Mouse (Mus musculus) left cerebral cortex, adult 8-10 months (tissue): ENCODE results near the gene Stat6. TPM values are rescaled to one million over a fixed set of nuclear protein-coding genes. Genes with fewer than 3 reads are reported as not detected.
"Not testable (repeated sequence)": the region's sequence is repeated elsewhere in the genome, so short reads cannot be mapped to it uniquely, and the experiment has no call there.

Source experiments
- DNase-seq, 2 experiments: peaks; one replicate each; pipeline ENCODE4 v3.0.0; 2022; ENCODE audit warnings: low spot score in 2 of 2
- total RNA-seq, 4 experiments: library from RNA; stranded (reverse); gene quantifications; 2 replicates each; pipeline ENCODE4 v1.2.4; 2022

Gene Stat6
- total RNA-seq, 4 experiments from 2014 or later = 13.5 to 17.1 (median 15.0) TPM

DNA sequence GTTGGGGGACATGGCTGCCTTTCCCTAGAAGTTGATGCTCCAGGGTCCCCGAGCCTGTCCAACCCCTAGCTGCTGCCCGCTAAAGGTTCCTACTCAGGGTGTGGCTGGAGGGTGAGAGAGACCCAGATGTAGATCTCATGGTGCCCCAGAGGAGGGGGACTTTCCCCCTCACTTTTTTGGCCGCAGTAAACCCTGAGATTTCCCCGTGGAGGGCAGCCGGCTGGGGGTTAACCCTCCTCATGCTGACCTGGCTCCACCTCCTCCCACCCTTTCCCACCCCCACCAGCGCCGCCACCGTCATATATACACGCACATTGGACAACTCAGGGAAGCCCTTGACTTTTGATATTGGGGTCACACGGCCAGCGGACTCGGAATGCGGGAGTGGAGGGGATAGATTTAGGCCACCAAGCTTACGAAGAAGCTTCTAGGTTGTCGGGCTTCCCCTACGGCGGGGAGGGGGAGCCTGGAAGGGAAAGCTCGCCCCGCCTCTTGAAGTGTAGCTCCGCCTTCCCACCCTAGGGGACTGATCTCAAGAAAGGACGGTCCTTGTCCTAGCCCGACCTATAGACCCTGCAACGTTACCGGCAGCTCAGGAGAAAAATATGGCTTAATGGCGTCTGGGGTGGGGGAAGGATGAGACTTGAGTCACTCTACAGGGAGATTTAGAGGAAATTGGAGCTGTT is 910 bp downstream of the Stat6 start:
- DNase-seq = no peak

DNA sequence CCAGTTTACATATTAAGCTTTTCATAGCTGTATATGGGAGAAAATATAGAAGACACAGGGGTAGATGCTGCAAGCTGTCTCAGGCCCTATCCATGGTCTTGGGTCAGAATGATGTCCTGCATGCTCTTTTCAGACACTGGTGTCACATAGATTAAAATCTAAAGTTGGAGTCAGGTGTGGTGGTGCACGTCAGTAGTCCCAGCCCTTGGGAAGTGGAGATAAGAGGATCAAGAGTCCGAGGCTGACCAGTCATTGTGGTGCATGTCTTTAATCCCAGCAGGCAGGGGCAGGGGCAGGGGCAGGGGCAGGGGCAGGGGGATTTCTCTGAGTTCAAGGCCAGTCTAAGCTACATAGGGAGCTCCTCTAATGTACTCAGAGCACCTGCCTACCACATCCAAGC is 3.0 kb downstream of the Stat6 start:
- no peak for DNase-seq

DNA sequence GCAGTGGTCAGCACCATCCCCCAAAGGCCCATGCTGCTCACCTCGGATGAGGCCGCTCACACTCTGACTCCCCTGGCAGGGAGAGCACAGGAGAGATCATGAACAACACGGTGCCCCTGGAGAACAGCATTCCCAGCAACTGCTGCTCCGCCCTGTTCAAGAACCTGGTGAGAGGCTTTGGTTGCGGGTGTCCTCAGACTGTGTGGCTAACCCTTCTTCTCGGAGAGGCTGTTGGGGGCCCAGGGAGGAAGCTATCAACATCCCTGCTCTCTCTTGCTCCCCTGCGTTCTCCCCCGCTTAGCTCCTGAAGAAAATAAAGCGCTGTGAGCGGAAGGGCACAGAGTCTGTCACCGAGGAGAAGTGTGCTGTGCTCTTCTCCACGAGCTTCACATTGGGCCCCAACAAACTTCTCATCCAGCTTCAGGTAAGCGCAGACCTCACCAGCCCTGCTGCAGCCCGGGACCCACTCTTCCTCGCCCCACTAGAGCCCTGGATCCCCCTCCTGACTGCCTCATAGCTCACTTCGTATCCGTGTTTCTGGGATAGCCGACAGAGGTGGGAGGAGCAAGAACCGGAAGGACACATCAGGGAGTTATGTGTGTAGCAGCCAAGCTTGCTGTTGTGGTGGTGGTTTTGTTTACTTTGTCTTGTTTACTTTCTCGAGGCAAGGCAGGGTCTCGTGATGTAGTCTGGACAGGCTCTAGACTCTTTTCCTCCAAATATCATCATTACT is 10.3 kb downstream of the Stat6 start:
- no peak for DNase-seq

DNA sequence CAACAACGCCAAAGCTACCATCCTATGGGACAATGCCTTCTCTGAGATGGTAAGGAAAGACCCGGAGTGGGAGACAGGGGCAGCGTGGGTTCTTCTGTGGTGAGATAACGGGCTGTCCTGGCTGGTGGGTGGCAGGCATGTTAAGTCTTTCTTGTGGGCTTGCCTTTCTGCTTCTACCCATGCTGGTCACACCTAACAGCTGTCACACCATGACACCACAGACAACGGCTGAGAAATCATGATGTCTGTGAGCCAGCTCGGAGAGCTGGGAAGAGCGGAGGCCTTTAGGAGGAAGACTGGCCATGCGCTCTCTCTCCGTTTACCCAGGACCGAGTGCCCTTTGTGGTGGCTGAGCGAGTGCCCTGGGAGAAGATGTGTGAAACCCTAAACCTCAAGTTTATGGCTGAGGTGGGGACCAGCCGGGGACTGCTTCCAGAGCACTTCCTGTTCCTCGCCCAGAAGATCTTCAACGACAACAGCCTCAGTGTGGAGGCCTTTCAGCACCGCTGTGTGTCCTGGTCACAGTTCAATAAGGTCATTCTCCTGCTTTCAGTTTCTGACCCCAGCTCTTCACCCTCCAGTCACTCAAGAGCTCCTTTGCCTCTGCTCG is 12.3 kb downstream of the Stat6 start:
- DNase-seq = no peak

DNA sequence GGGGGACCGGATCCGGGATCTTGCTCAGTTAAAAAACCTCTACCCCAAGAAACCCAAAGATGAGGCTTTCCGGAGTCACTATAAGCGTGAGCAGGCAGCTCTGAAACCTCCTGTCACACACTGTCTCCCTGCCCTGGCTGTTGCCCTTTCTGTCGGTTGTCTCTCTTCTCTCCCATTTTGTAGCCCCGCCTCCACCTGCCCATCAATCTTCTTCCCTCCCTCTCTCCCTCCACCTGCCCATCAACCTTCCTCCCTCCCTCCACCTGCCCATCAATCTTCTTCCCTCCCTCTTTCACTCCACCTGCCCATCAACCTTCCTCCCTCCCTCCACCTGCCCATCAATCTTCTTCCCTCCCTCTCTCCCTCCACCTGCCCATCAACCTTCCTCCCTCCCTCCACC is 14.8 kb downstream of the Stat6 start:
- not testable (repeated sequence) for DNase-seq

DNA sequence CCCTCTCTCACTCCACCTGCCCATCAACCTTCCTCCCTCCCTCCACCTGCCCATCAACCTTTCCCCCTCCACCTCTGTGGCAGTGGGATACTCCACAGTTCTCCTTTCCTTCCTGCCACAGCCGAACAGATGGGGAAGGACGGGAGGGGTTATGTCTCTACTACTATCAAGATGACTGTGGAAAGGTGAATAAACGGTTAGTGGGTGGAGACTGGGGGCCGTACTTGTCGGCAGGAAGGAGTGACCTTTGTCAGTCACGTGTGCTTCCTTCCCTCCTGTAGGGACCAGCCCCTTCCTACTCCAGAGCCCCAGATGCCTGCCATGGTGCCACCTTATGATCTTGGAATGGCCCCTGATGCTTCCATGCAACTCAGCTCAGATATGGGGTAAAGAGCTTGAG is 15.3 kb downstream of the Stat6 start:
- no peak for DNase-seq

DNA sequence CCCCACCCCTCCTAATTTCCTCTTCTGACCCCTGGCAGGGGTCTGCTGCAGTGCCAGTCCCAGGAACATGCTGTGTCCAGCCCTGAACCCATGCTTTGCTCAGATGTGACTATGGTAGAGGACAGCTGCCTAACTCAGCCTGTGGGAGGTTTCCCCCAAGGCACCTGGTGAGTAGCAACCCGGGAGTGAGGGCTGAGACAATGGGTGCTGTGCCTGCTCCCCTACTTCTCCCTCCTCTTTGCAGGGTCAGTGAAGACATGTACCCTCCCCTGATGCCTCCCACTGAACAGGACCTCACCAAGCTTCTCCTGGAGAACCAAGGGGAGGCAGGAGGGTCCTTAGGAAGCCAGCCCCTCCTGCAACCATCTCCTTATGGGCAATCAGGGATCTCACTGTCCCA is 16.8 kb downstream of the Stat6 start:
- no peak for DNase-seq

DNA sequence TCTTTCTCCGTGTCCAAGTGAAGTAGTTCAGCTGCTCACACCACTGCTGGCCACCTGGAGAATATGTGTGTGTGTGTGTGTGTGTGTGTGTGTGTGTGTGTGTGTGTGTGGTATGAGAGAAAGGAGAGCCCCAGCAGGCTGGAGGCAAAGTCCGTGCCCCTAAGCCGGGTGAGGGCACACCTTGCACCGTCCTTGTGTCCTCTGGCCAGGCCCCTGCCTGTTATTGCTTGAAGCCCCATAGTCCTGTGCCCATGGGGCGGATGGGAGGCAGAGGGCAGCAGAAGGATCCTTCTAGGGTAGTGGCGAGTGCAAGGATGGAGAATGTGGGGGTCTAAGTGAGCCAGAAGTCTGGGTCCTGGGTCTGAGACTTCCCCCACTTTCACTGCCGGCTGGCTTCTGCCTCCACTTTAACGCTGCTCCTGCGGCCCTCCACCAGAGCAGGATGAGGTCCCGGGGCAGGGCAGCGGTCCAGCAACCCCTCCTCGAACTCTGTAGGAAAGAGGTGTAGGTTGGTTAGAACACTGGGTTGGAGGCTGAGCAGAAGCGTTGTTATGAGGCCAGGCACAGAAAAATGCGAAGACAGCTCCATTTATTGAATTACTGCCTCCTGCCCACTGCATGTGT is 18.6 kb downstream of the Stat6 start:
- DNase-seq = no peak

DNA sequence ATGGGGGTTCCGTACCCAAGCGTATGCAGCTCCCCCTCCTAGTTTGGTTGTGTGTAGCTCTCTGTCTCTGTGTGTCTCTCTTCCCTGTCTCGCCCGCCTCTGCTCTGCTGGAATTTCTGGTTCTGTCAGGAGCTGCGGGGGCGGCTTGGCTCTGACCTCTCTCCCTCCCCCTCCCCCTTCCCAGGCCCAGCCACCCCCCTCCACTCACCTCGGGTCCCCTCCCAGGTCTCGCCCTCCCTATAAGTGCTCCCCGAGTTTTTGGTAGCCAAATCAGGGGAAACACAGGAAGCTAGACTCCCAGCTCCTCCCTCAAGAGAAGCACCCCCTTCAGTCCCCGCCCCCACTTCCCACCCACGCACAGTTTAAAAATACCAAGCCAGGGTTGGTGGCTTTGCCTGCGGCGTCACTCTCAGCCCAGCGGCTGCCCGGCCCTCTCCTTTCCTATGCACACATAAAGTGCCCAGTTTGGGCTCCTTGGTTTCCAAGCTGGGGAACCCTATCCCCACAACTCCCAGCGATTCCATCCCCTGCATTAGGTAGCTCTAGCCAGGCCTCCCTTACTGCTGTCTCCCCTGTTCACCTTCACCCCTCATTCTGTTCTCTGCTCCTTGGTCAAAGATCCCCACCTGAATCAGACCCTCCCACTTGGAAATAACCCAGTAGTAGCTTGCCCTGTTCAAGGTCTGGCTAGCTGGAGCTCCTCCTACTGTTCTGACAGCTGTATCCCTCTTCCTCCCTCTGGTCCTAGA is 19.3 kb downstream of the Stat6 start:
- peak in 1 of 2 experiments; percentile 65 for DNase-seq

DNA sequence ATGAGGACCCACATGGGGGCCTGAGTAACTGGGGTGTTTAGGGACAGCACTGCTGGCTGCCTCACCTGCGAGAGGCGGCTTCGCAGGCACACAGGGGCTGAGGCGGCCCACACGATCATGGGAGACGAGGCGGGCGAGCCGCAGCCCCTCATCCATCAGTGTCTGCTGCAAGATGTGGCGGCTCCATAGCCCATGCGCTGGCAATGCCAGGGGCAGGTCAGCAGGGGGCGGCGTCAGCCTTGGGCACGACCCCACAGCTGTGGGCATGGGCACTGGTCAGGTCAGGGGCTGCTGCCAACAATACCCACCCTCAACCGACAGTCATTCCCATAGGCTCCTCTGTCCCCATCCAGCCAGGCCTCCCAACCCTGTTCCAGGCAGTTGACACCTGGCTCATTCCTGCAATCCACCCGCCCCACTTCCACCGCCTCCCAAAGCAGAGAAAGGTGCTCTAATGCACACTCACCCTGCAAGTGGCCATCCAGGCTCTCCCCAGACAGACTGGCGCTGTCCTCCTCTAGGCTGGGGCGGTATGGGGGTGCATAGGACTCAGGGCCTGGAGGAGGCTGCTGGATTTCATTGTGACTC is 20.0 kb downstream of the Stat6 start:
- peak in 1 of 2 experiments; percentile 50 for DNase-seq

DNA sequence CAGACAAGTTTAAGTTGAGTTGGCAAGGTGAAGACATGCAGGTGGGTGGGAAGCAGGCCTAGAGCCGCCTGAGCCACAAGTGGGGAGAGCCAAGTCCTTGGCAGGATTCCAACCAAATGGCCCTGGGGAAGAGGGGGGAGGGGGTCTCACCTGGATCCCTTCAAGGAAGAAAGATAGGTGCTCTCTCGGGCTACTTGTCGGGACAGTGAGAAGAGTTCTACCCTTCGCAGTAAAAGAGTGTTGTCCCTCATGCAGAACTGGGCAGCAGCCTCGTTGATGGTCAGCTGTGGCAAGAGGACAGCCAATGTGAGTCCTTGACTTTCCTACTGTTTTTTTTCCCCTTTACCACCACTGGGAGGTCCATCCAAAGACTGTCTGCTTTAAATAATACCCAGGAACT is 20.8 kb downstream of the Stat6 start:
- DNase-seq = no peak

DNA sequence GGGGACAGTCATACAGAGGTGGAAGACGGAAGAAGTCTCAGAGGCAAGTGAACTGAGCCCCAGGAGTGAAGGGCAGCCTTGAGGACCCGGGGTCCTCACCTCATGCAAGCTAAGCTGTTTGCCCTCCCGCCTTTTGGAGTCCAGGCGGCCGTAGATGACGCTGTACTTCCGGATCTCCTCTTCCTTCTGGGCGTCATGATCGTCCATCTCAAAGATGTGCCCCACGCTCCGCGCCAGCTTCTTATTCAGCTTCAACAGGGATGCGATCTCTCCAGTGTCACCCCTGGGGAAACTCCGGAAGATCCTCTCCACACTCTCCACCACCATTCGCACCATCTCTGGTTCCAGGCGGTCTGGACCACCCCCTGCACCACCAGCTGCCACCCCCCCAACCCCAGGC is 21.4 kb downstream of the Stat6 start:
- DNase-seq = no peak

DNA sequence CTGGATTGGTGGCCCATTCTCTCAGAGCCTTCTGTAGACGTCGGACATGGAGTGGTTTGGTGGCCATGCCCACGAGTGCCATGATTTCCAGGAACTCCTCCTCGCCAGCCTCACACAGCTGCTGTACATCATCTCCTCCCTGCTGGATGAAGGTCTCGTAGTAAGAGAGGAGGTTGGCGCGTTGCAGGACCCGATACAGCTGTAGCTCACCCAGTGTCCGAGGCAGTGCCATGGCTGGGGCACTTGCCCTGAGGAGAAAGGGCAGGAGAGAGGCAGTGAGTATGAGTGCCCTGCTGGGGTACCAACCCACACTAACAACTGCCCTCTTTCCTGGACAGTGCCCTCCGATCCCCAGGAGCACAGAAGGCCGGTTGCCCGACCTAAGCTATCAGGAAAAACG is 22.1 kb downstream of the Stat6 start:
- DNase-seq = no peak

DNA sequence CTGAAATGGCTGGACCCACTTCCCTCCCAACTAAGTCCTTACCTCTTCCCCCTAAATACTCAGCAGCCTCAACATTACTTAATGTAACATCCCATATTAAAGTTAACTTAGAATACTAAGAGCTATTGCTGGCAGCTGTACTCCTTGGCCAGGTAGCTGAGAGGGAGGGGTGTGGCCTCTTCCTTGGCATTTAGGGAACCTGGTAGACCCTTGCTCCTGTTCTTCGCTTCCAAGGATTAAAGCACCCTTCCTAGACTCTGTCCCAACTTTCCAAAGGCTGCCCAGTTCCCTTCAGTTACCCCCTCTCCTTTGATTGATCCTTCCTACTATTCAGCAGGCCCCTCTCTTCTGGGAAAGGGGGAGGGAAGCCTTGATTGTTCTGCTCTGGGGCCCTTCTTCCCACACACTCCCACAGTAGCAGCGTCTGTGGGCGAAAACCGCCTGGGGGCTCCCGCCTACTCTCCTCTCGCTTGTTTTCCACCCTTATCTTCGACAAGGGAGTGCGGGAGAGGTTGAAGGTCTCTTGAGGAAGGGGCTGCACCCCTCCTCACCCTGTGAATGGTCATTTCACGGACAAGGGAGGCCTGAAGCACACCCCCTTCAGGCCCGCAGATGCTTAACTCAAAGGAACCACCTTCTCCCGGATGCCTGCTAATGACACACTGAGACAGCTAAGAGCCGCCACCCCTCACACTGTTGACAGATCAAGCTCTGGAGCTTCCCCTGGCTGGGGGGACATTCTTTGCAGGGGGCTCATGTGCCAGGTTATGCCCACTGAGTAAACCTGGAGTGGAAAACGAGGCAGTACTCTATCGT is 22.8 kb downstream of the Stat6 start:
- no peak for DNase-seq

DNA sequence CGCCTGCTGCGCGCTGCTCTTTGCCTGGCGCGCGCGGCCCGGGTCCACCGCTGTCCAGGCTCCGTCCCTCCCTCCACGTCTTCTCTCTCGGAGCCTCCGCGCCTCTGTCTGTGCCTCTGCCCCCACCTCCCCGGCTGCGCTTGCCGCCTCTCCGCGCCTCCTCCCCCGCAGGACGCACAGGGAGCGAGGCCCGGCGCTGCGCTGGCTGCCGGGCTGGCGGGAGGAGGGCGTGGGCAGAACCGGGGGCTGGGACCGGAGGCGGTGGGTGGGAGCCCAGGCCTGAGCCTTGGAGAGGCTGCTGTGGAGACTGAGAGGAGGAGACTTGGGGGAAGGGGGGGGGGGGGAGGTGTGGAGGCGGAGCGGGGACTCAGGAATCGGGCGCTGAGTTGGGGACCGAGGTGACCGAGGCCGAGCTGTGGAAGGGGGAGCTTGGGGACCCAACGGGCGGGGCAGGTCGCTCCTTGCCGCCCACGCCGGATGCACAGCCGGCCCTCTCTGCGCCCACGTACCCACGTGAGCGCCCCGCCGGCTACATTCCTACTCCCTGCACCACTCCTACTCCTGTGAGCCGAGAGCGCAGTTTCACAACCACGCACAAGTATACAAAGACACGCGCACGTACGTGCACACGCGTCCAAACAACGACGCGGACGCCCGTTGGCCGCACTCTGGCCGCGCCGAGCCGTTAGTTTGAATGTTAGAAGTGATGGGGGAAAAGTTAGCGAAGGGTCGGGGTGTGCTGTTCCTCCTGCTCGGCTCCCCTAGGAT is 23.9 kb downstream of the Stat6 start, which contains the start of gene Nemp1:
TSS of gene Nemp1 (plus strand) at position 401 of the 768 bp plus-strand sequence.
- peak; percentile 60 to 83 for DNase-seq

DNA sequence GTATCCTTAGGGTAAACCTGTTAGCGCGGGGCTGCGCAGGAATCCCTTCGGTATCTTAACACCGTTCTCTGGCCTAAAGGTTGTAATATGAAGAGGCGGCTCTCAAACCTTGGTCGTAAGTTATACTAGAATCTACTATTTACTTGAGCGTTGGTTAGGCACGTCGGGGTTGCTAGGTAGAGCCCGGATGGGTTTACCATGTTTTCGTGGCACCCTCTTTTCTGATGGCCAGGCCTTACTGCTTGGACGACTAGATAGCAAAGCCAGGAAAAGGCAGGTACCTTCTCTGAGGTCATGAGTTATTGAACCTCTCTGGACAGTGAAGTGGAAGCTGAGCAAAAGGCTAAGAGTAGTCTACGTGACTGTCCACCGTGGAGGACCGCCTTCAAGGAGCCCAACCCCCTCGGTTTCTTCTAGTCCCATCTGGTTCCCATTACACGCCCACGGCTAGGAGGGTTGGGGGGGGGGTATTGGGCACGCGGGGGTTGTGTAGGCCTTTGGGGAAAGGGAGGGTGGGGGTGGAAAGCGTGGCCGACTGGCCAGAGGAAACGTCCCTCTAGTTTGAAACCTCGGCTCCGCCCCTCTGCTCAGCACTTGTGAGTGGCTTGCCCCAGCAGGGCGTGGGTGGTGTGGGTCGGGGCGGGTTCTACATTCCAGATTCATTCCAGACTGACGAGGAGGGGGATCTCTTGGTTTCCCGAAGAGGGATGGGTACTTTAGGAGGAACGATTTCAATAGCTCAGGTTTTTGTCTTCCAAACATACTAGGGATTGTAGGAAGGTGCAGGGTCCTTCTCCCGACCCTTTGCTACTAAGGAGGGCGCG is 24.7 kb downstream of the Stat6 start:
- peak in 1 of 2 experiments; percentile 76 for DNase-seq

DNA sequence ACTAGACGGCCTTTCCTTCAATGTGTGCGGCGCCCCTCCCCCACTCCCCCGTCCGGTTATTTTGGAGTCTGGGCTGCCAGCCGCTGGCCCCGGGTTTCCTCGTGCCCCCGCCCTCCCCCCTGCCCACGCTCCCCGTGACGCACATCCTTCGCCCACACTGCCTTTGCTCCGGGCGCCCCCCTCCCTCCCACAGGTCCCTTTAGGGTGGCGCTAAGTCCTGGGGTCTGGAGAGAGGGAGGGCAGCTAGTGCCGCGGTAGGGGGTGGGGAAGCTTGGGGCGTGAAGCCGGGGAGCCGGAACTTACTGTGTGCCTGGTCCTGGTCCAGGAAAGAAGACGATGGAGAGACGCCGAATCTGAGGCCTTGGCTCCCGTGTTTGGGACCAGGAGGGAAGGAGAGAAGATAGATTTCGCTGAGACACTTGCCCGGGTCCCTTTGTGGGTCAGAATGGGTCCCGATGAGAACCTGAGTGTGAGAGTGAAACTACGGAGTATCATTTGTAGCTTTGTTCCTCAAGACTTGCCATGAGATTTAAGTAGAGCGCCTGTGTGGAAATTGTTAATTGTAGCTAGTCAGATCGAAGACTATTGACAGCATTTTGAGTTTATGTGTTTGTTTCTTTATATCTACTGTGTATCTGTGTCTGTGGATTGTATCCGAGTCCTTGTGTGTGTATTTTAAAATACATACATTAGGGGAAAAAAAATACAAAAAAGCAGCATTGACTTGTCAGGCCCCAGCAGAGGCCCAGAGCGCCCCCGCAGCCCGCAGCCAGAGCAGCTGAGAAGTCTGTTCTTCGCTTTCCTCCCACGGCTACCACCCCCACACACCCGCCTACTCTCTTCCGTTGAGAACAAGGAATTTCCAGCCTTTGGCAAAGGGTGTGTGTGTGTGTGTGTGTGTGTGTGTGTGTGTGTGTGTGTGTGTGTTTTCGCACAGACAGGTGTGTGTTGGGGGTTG is 25.6 kb downstream of the Stat6 start, which contains the start of gene Nab2:
TSS of gene Nab2 (minus strand) at position 476 of the 958 bp plus-strand sequence.
- DNase-seq = peak; percentile 75 to 85
